Mouse (Mus musculus): ENCODE data around the gene Cox7a1. TPM values are rescaled to one million over a fixed set of nuclear protein-coding genes. Genes with fewer than 3 reads are reported as not detected.
A peak's percentile ranks its signal among the peaks of the same experiment; 100 is the strongest.

Gene Cox7a1
- 112 TPM for polyA plus RNA-seq (2012; fragmentation: generic; extraction: Trizol)

DNA sequence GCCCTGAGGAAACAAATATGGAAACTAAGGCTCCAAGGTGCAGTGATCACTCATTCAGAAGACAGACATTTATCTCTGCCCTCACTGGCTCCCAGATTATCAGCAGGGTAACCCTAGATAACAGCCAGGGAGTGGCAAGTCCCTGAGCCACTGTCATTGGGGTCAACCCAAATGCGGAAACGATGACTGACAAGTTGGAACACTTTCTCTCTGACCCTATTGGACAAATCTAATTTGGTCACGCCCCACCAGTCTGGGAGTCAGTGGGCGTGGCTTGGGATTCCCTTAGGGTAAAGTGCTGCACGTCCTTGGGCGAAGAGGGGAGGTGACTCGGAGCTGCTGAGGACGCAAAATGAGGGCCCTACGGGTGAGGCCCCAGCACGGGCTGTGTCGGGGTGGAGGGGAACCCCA lies at the start of gene Cox7a1:
TSS of gene Cox7a1 (plus strand) at position 266 of the 411 bp plus-strand sequence.
- TF ChIP-seq TCF12 (IDR thresholded peaks at IDR 0.05; ENCODE audit: insufficient read depth, poor library complexity, severe bottlenecking) = no peak
- peak in 1 of 3 experiments; percentile 23 for TF ChIP-seq MYOG (IDR thresholded peaks at IDR 0.05; ENCODE audit: control insufficient read depth in 1 of 3, insufficient read depth in 1 of 3, insufficient read length in 2 of 3, low read depth in 2 of 3)
- peak; percentile 64 for TF ChIP-seq POLR2A (IDR thresholded peaks at IDR 0.05; ENCODE audit: insufficient read length, low read depth)
- TF ChIP-seq POLR2AphosphoS2 (IDR thresholded peaks at IDR 0.05; ENCODE audit: insufficient read length, low read depth) = peak; percentile 85
- Histone ChIP-seq H3K79me2 (ENCODE audit: control insufficient read depth, insufficient read depth) (no peaks in the 10 kb centered on the region), H3K4me3 (no peak within 1 kb of the TSS), H3K36me3 (ENCODE audit: control insufficient read depth, insufficient read depth) (peaks cover 25% of the 10 kb centered on the region), H3K4me2 (ENCODE audit: low read depth) (peak within 1 kb of the TSS; percentile 66), H3K27me3 (ENCODE audit: control insufficient read depth, insufficient read depth, insufficient read length) (no peaks in the 10 kb centered on the region), H3ac (ENCODE audit: control insufficient read depth, insufficient read length) (no peak within 1 kb of the TSS)

DNA sequence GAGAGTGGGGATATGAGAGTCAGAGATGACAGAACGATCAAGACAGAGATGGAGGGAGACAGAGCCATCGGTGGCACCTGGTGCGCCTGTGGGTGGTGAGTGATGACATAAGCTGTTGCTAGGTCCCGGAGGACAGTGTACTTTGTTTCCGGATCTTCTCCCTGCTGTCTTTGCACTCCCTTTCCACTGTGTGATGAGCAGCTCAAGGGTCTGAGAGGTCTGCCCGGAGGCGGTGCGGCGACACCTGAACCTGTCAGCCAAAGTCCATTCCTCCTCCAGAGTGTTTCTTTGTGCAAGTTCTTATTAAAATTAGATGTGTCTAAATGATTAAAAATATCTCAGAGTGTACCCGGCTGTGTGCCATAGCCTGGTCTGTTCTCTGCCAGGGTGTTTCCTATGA lies 47.1 kb upstream of the Cox7a1 start:
- H3K27me3 ChIP-seq (ENCODE audit: control insufficient read depth, insufficient read depth, insufficient read length) = no peaks in the 10 kb centered on the region
- H3K4me2 ChIP-seq (ENCODE audit: low read depth) = no peak overlapping the region
- H3K4me3 ChIP-seq = no peak overlapping the region
- H3K36me3 ChIP-seq (ENCODE audit: control insufficient read depth, insufficient read depth) = peaks cover 33% of the 10 kb centered on the region
- TF ChIP-seq SRF (IDR thresholded peaks at IDR 0.05; ENCODE audit: control insufficient read depth, insufficient read length, low read depth) (no peak), TCF3 (IDR thresholded peaks at IDR 0.05; ENCODE audit: insufficient read length, low read depth) (no peak), MYOG (IDR thresholded peaks at IDR 0.05; ENCODE audit: control insufficient read depth in 1 of 3, insufficient read depth in 1 of 3, insufficient read length in 2 of 3, low read depth in 2 of 3) (no peak), MYOD1 (IDR thresholded peaks at IDR 0.05; ENCODE audit: control insufficient read depth in 1 of 3, insufficient read length in 2 of 3, low read depth in 2 of 3) (no peak), CEBPB (IDR thresholded peaks at IDR 0.05; ENCODE audit: insufficient read depth, poor library complexity, severe bottlenecking) (no peak), E2F4 (IDR thresholded peaks at IDR 0.05; ENCODE audit: insufficient read depth) (no peak), TCF12 (IDR thresholded peaks at IDR 0.05; ENCODE audit: insufficient read depth, poor library complexity, severe bottlenecking) (no peak)
- no peak overlapping the region for H3ac ChIP-seq (ENCODE audit: control insufficient read depth, insufficient read length)
- H3K79me2 ChIP-seq (ENCODE audit: control insufficient read depth, insufficient read depth) = no peaks in the 10 kb centered on the region

GRCm38 (mm10) chr7:30143170-30143554 lies 40.8 kb upstream of the Cox7a1 start:
- Histone ChIP-seq H3K4me2 (ENCODE audit: low read depth) (no peak overlapping the region), H3K36me3 (ENCODE audit: control insufficient read depth, insufficient read depth) (no peaks in the 10 kb centered on the region), H3K27me3 (ENCODE audit: control insufficient read depth, insufficient read depth, insufficient read length) (no peaks in the 10 kb centered on the region), H3K79me2 (ENCODE audit: control insufficient read depth, insufficient read depth) (no peaks in the 10 kb centered on the region), H3ac (ENCODE audit: control insufficient read depth, insufficient read length) (no peak overlapping the region), H3K4me3 (no peak overlapping the region)
- TF ChIP-seq SRF (IDR thresholded peaks at IDR 0.05; ENCODE audit: control insufficient read depth, insufficient read length, low read depth) = no peak
- TF ChIP-seq E2F4 (IDR thresholded peaks at IDR 0.05; ENCODE audit: insufficient read depth) = no peak
- no peak for TF ChIP-seq POLR2A (IDR thresholded peaks at IDR 0.05; ENCODE audit: insufficient read length, low read depth)
- TF ChIP-seq MYOD1 (IDR thresholded peaks at IDR 0.05; ENCODE audit: control insufficient read depth in 1 of 3, insufficient read length in 2 of 3, low read depth in 2 of 3) = no peak
- no peak for TF ChIP-seq USF1 (IDR thresholded peaks at IDR 0.05; ENCODE audit: low read depth)
- TF ChIP-seq TCF3 (IDR thresholded peaks at IDR 0.05; ENCODE audit: insufficient read length, low read depth) = no peak
- TF ChIP-seq MAX (IDR thresholded peaks at IDR 0.05; ENCODE audit: low read depth) = no peak
- TF ChIP-seq CEBPB (IDR thresholded peaks at IDR 0.05; ENCODE audit: insufficient read depth, poor library complexity, severe bottlenecking) = no peak
- TF ChIP-seq REST (IDR thresholded peaks at IDR 0.05; ENCODE audit: insufficient read depth, insufficient read length) = no peak
- no peak for TF ChIP-seq MYOG (IDR thresholded peaks at IDR 0.05; ENCODE audit: control insufficient read depth in 1 of 3, insufficient read depth in 1 of 3, insufficient read length in 2 of 3, low read depth in 2 of 3)
- no peak for TF ChIP-seq TCF12 (IDR thresholded peaks at IDR 0.05; ENCODE audit: insufficient read depth, poor library complexity, severe bottlenecking)
- TF ChIP-seq POLR2AphosphoS2 (IDR thresholded peaks at IDR 0.05; ENCODE audit: insufficient read length, low read depth) = no peak

DNA sequence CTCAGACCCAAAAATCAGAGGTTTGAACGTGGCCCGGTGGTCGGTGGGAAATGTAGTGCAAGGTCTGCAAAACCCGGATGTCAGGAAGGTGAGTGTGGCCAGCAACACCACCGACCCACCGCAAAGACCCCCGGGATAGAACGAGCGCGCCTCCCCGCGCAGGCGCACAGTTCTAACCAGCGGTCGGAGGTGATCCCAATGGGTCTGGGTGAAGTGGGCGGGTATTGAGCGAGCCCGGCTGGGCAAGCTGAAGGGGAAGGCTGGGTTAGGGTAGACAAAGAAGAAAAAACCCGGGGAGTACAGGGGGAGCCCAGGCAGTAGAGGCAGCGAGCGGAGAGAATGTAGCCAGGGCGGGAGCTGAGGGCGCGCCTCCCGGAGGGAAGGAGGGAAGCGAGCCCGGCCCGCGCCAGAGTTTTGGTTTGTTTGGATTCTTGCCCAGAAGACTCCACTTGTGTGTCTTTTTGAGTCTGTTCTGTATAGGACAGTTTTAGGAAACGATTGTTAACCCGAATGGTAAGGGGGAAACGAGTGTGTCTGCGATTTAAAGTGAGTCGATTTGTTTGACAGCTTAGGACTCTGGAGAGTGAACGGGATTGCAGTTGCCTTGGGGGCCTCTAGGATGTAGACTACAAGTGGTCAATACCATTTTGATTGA lies 40.3 kb upstream of the Cox7a1 start:
- Histone ChIP-seq H3K4me2 (ENCODE audit: low read depth) (no peak overlapping the region), H3K27me3 (ENCODE audit: control insufficient read depth, insufficient read depth, insufficient read length) (no peaks in the 10 kb centered on the region), H3K36me3 (ENCODE audit: control insufficient read depth, insufficient read depth) (no peaks in the 10 kb centered on the region), H3K79me2 (ENCODE audit: control insufficient read depth, insufficient read depth) (no peaks in the 10 kb centered on the region), H3K4me3 (no peak overlapping the region), H3ac (ENCODE audit: control insufficient read depth, insufficient read length) (no peak overlapping the region)
- TF ChIP-seq POLR2AphosphoS2 (IDR thresholded peaks at IDR 0.05; ENCODE audit: insufficient read length, low read depth) (no peak), MYOD1 (IDR thresholded peaks at IDR 0.05; ENCODE audit: control insufficient read depth in 1 of 3, insufficient read length in 2 of 3, low read depth in 2 of 3) (no peak), CEBPB (IDR thresholded peaks at IDR 0.05; ENCODE audit: insufficient read depth, poor library complexity, severe bottlenecking) (no peak), USF1 (IDR thresholded peaks at IDR 0.05; ENCODE audit: low read depth) (no peak), REST (IDR thresholded peaks at IDR 0.05; ENCODE audit: insufficient read depth, insufficient read length) (no peak), TCF3 (IDR thresholded peaks at IDR 0.05; ENCODE audit: insufficient read length, low read depth) (no peak), SRF (IDR thresholded peaks at IDR 0.05; ENCODE audit: control insufficient read depth, insufficient read length, low read depth) (no peak), POLR2A (IDR thresholded peaks at IDR 0.05; ENCODE audit: insufficient read length, low read depth) (no peak), MAX (IDR thresholded peaks at IDR 0.05; ENCODE audit: low read depth) (no peak), E2F4 (IDR thresholded peaks at IDR 0.05; ENCODE audit: insufficient read depth) (no peak), MYOG (IDR thresholded peaks at IDR 0.05; ENCODE audit: control insufficient read depth in 1 of 3, insufficient read depth in 1 of 3, insufficient read length in 2 of 3, low read depth in 2 of 3) (no peak), TCF12 (IDR thresholded peaks at IDR 0.05; ENCODE audit: insufficient read depth, poor library complexity, severe bottlenecking) (no peak)

GRCm38 (mm10) chr7:30147011-30147410 lies 36.9 kb upstream of the Cox7a1 start:
- Histone ChIP-seq H3K27me3 (ENCODE audit: control insufficient read depth, insufficient read depth, insufficient read length) (no peaks in the 10 kb centered on the region), H3K36me3 (ENCODE audit: control insufficient read depth, insufficient read depth) (no peaks in the 10 kb centered on the region), H3K4me2 (ENCODE audit: low read depth) (no peak overlapping the region), H3K4me3 (no peak overlapping the region), H3K79me2 (ENCODE audit: control insufficient read depth, insufficient read depth) (no peaks in the 10 kb centered on the region), H3ac (ENCODE audit: control insufficient read depth, insufficient read length) (no peak overlapping the region)
- TF ChIP-seq REST (IDR thresholded peaks at IDR 0.05; ENCODE audit: insufficient read depth, insufficient read length) = no peak
- TF ChIP-seq TCF12 (IDR thresholded peaks at IDR 0.05; ENCODE audit: insufficient read depth, poor library complexity, severe bottlenecking) = no peak
- no peak for TF ChIP-seq POLR2A (IDR thresholded peaks at IDR 0.05; ENCODE audit: insufficient read length, low read depth)
- no peak for TF ChIP-seq SRF (IDR thresholded peaks at IDR 0.05; ENCODE audit: control insufficient read depth, insufficient read length, low read depth)
- no peak for TF ChIP-seq USF1 (IDR thresholded peaks at IDR 0.05; ENCODE audit: low read depth)
- no peak for TF ChIP-seq CEBPB (IDR thresholded peaks at IDR 0.05; ENCODE audit: insufficient read depth, poor library complexity, severe bottlenecking)
- no peak for TF ChIP-seq E2F4 (IDR thresholded peaks at IDR 0.05; ENCODE audit: insufficient read depth)
- no peak for TF ChIP-seq MYOG (IDR thresholded peaks at IDR 0.05; ENCODE audit: control insufficient read depth in 1 of 3, insufficient read depth in 1 of 3, insufficient read length in 2 of 3, low read depth in 2 of 3)

Data from myocyte (in vitro differentiated cells).